Mouse (Mus musculus) limb, embryonic 15.5 days (tissue): ENCODE results near the gene Hs2st1. TPM values are rescaled to one million over a fixed set of nuclear protein-coding genes. Genes with fewer than 3 reads are reported as not detected.

ENCODE experiments used
- ATAC-seq: fragments of 200-750 bp; cut with Nextera tagmentation; 2 replicates; pipeline ENCODE4 v1.8.0; 2017; ENCODE audit warnings: low read depth, moderate TSS enrichment; ENCODE audit not compliant: insufficient number of reproducible peaks, low FRiP score, low TSS enrichment
- H3K27ac ChIP-seq: fragments of 300-500 bp; sonication (generic); 2 replicates; pipeline ENCODE4 v1.5.1; 2015; ENCODE audit warnings: moderate library complexity, mild to moderate bottlenecking, inconsistent platforms
- H3K27me3 ChIP-seq: fragments of 300-500 bp; sonication (generic); 2 replicates; pipeline ENCODE4 v1.6.1; 2015; ENCODE audit warnings: inconsistent platforms
- H3K36me3 ChIP-seq: fragments of 300-500 bp; sonication (generic); 2 replicates; pipeline ENCODE4 v1.6.1; 2015; ENCODE audit warnings: inconsistent platforms
- H3K4me1 ChIP-seq: fragments of 300-500 bp; sonication (generic); 2 replicates; pipeline ENCODE4 v1.6.1; 2015; ENCODE audit warnings: inconsistent platforms
- H3K4me2 ChIP-seq: fragments of 300-500 bp; sonication (generic); 2 replicates; pipeline ENCODE4 v1.6.1; 2015; ENCODE audit warnings: mild to moderate bottlenecking, inconsistent platforms
- H3K4me3 ChIP-seq: fragments of 300-500 bp; sonication (generic); 2 replicates; pipeline ENCODE4 v1.5.1; 2015; ENCODE audit warnings: mild to moderate bottlenecking, inconsistent platforms
- H3K9ac ChIP-seq: fragments of 300-500 bp; sonication (generic); 2 replicates; pipeline ENCODE4 v1.6.1; 2015; ENCODE audit warnings: inconsistent platforms
- H3K9me3 ChIP-seq: fragments of 300-500 bp; sonication (generic); 2 replicates; pipeline ENCODE4 v1.6.1; 2016; ENCODE audit warnings: inconsistent platforms
- WGBS: fragments of 180-500 bp; shearing (Covaris S2); methylation state at CpG from one replicate; pipeline ENCODE4 v1.1.7; 2015; 5-methylcytosine and 5-hydroxymethylcytosine counted together
- polyA plus RNA-seq: library from polyadenylated mRNA; unstranded; fragments of >200 nt; fragmentation: Nextera tagmentation; extraction: Ambion mirVana; gene quantifications from 2 replicates; pipeline ENCODE4 v1.2.1, GENCODE M21; 2015

The Hs2st1 gene
- 10.1 and 13.5 TPM in 2 replicates for polyA plus RNA-seq

- Histone ChIP-seq H3K9ac (peak within 1 kb of the TSS; percentile 88), H3K27ac (peak within 1 kb of the TSS; percentile 95), H3K4me2 (peak within 1 kb of the TSS; percentile 93), H3K9me3 (no peaks in the 10 kb centered on the region), H3K4me3 (peak within 1 kb of the TSS; percentile 96), H3K4me1 (peaks cover 29% of the 10 kb centered on the region), H3K27me3 (no peaks in the 10 kb centered on the region), H3K36me3 (peaks cover 18% of the 10 kb centered on the region; the same call in 1 of the 2 replicates)
- peak; percentile 98 for ATAC-seq
- under 1% methylated on average over 54 of the region's 69 CpGs for WGBS
Measured at GRCm38 (mm10) chr3:144570047-144570815, at the start of gene Hs2st1, which contains the start of gene Selenof. Gene Hs2st1 (minus strand): TSS chr3:144570181. Gene Selenof (plus strand): TSS chr3:144570304.

DNA sequence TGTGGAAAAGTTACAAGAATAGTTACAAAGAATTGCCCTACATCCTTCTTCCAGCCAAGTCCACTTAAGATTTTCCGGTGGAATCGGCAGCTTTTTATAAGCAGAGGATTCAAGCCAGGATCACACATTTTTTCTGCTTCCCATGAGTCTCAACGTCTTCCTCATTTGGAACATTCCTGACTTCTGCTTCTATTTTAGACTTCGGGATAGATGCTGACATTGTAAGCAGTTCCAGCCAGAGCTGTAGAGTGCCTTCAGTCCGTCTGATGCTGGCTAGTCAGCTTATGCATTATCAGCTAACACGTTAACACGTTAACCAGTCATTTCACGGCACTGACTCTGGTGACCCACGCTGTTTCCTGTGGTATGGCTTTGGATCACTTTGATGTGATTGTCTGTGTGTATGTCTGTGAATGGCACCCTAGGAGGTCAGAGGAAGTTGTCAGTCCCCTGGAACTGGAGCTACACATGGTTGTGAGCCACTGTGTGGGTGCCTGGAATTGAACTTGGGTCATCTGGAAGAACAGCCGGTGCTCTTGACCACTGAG, 47.7 kb upstream of the Hs2st1 start:
- Histone ChIP-seq H3K4me1 (peaks cover 35% of the 10 kb centered on the region), H3K4me3 (no peak overlapping the region), H3K27me3 (no peaks in the 10 kb centered on the region), H3K4me2 (no peak overlapping the region), H3K9ac (no peak overlapping the region), H3K27ac (peak overlapping the region; percentile 72), H3K36me3 (no peaks in the 10 kb centered on the region), H3K9me3 (no peaks in the 10 kb centered on the region)
- WGBS, result 59% methylated on average over 10 of the region's 10 CpGs
- ATAC-seq, result no peak

- ATAC-seq, result peak; percentile 62; the same call in 1 of the 2 replicates
- Histone ChIP-seq H3K9me3 (no peaks in the 10 kb centered on the region), H3K4me2 (no peak overlapping the region), H3K4me1 (peaks cover 36% of the 10 kb centered on the region), H3K27me3 (no peaks in the 10 kb centered on the region), H3K9ac (no peak overlapping the region), H3K36me3 (no peaks in the 10 kb centered on the region), H3K27ac (peak overlapping the region; percentile 72), H3K4me3 (no peak overlapping the region)
- 68% methylated on average over 8 of the region's 8 CpGs for WGBS
Measured at GRCm38 (mm10) chr3:144616654-144617425, 46.9 kb upstream of the Hs2st1 start.

DNA sequence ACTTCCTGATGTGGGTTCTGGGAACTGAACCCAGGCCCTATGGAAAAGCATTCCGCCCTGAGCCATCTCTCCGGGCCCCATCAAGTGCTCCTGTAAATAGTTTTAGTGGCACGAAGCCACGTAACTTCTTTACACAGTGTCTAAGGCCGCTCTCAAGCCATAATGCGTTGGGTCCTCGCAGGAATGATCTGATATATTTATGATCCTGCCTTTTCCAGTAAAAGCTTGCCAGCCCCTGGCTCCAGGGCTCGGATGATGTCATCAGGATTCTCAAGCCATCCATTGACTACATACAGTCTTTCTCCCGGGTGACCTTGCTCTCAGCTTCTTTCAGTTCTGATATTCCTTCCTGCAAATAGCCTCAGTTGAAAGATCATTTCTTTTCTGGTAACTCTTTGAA, 45.5 kb upstream of the Hs2st1 start:
- peak; percentile 66 for ATAC-seq
- WGBS, result 29% methylated on average over 9 of the region's 9 CpGs
- Histone ChIP-seq H3K4me2 (no peak overlapping the region), H3K4me3 (no peak overlapping the region), H3K36me3 (no peaks in the 10 kb centered on the region), H3K27ac (no peak overlapping the region), H3K4me1 (peaks cover 45% of the 10 kb centered on the region), H3K9ac (no peak overlapping the region), H3K27me3 (no peaks in the 10 kb centered on the region), H3K9me3 (no peaks in the 10 kb centered on the region)

DNA sequence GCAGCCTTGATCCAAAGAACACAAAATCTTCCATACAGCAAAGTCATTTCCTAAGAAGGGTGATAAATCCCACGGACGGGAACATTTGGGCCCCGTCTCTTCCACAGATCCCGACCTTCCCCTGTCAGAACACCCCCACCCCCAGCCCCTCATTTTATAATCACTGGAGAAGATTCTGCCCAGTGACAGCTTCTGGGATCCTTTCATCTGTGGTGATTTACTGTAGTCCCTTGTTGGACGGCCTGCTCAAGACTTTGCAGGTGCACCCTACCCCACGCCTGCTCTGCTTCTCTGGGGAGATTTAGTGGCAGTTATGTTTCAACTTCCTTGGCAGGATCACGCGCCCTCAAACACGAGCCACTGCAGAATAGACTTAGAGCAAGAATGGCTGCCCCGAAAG, 44.7 kb upstream of the Hs2st1 start:
- H3K4me2 ChIP-seq, result no peak overlapping the region
- peaks cover 45% of the 10 kb centered on the region for H3K4me1 ChIP-seq
- H3K4me3 ChIP-seq, result no peak overlapping the region
- H3K9ac ChIP-seq, result no peak overlapping the region
- no peaks in the 10 kb centered on the region for H3K9me3 ChIP-seq
- 37% methylated on average over 10 of the region's 10 CpGs for WGBS
- H3K36me3 ChIP-seq, result no peaks in the 10 kb centered on the region
- no peaks in the 10 kb centered on the region for H3K27me3 ChIP-seq
- 0 out of 2 replicates have a peak overlapping the region, but pooled peaks have one; percentile 47 for H3K27ac ChIP-seq
- no peak for ATAC-seq

GRCm38 (mm10) chr3:144614277-144614676, 44.3 kb upstream of the Hs2st1 start:
- no peak overlapping the region for H3K4me2 ChIP-seq
- peaks cover 45% of the 10 kb centered on the region for H3K4me1 ChIP-seq
- H3K36me3 ChIP-seq, result no peaks in the 10 kb centered on the region
- H3K9me3 ChIP-seq, result no peaks in the 10 kb centered on the region
- H3K27me3 ChIP-seq, result no peaks in the 10 kb centered on the region
- 38% methylated on average over 6 of the region's 6 CpGs for WGBS
- no peak overlapping the region for H3K27ac ChIP-seq
- ATAC-seq, result no peak
- H3K4me3 ChIP-seq, result no peak overlapping the region
- no peak overlapping the region for H3K9ac ChIP-seq

DNA sequence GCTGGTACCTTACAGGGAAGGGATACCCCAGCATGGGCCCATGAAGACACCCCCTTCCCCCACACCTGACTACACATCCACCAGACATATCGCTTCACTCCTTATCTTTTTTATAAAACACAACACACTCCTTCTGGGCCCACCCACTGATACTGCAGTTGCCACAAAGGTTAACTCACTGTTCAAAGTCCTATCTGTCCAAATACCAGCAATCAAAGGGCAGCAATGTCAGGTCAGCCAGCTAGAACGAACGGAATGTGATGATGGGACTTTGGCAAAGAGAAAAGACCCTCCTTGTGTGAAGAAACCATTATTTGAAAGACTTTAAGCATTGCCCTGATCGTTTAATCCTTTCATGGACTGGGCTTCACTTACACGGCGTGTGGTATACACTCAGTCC, 42.4 kb upstream of the Hs2st1 start:
- Histone ChIP-seq H3K36me3 (no peaks in the 10 kb centered on the region), H3K27ac (no peak overlapping the region), H3K4me2 (no peak overlapping the region), H3K9me3 (no peaks in the 10 kb centered on the region), H3K4me3 (no peak overlapping the region), H3K4me1 (peaks cover 40% of the 10 kb centered on the region), H3K27me3 (no peaks in the 10 kb centered on the region), H3K9ac (no peak overlapping the region)
- 89% methylated on average over 6 of the region's 6 CpGs for WGBS
- ATAC-seq, result no peak

DNA sequence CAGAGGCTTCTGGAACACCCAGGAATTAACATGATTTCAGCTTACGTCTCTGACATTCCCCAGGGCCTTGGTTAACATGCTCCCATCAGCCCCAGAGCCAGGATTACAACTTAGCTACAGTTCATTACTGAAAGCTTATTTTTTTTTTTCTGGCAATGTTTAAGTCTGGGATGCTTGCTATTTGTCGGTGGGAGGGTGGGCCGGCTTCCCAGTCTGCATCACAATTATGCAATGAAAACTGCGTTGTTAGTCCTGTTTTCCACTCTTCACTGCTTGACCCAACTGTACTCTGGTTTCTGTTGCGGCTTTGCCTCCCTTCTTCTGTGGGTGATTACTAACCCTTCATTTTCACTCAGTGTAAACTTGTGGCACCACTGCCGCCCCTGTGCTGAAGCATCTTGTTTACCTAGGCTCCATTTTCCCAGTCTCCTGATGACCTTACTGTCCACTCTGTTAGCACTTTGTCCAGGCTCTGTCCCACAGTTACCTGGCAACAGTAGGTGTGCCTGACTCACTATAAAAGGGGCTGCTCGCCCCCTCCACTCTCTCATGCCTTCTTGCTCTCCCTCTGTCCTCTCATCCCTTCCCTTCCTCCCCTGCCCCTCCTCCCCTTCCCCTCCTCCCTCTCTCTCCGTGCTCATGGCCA, 41.8 kb upstream of the Hs2st1 start:
- no peaks in the 10 kb centered on the region for H3K9me3 ChIP-seq
- no peak overlapping the region for H3K27ac ChIP-seq
- no peak overlapping the region for H3K4me3 ChIP-seq
- peaks cover 37% of the 10 kb centered on the region for H3K4me1 ChIP-seq
- H3K36me3 ChIP-seq, result no peaks in the 10 kb centered on the region
- H3K9ac ChIP-seq, result no peak overlapping the region
- H3K27me3 ChIP-seq, result no peaks in the 10 kb centered on the region
- H3K4me2 ChIP-seq, result no peak overlapping the region
- ATAC-seq, result no peak
- 45% methylated on average over 8 of the region's 8 CpGs for WGBS

DNA sequence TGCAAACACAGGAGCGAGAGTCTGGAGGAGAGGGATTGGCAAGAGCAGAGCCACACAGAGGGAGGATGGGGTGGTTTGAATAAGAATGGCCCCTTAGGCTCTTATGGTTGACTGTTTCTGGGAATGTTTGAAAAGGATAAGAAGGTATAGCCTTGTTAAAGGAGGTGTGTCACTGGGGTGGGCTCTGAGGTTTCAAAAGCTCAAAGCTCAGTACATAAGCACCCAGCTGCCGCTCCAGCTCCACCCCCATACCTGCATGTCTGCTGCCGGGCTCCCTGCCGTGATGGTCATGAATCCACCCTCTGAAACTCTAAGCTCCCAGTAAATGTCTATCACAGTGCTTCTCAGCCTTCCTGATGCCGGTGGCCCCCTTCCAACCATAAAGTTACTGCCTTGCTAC, 40.8 kb upstream of the Hs2st1 start:
- H3K27ac ChIP-seq, result no peak overlapping the region
- no peaks in the 10 kb centered on the region for H3K9me3 ChIP-seq
- no peak for ATAC-seq
- H3K4me3 ChIP-seq, result no peak overlapping the region
- H3K36me3 ChIP-seq, result no peaks in the 10 kb centered on the region
- no peaks in the 10 kb centered on the region for H3K27me3 ChIP-seq
- H3K9ac ChIP-seq, result no peak overlapping the region
- WGBS, result 34% methylated on average over 5 of the region's 5 CpGs
- H3K4me1 ChIP-seq, result peaks cover 29% of the 10 kb centered on the region
- H3K4me2 ChIP-seq, result no peak overlapping the region

- Histone ChIP-seq H3K4me2 (no peak overlapping the region), H3K27ac (no peak overlapping the region), H3K4me3 (no peak overlapping the region), H3K27me3 (no peaks in the 10 kb centered on the region), H3K4me1 (peaks cover 10% of the 10 kb centered on the region), H3K9me3 (no peaks in the 10 kb centered on the region), H3K36me3 (no peaks in the 10 kb centered on the region), H3K9ac (no peak overlapping the region)
- 91% methylated on average over 5 of the region's 5 CpGs for WGBS
- ATAC-seq, result no peak
Measured at GRCm38 (mm10) chr3:144608090-144608489, 38.1 kb upstream of the Hs2st1 start.

DNA sequence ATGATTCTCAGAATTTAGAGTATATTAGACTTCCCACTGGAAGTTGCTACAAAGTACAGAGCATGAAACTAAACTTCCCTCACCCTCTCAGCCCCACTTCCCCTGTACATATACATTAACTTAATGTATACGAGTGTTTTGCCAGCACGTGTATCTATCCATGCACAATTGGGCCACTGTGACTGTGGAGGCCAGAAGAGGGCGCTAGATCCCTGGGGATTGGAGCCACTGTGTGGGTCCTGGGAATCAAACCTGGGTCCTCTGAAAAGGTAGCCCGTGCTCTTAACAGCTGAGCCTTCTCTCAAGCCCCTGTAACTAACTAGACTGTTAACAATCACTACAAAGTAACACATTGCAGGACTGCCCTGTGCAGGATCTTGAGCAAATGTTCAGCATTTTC, 36.5 kb upstream of the Hs2st1 start:
- no peak for ATAC-seq
- H3K27me3 ChIP-seq, result no peaks in the 10 kb centered on the region
- 59% methylated on average over 4 of the region's 4 CpGs for WGBS

More for the DNA sequence above, 36.5 kb upstream of the Hs2st1 start:
- H3K4me3 ChIP-seq, result no peak overlapping the region
- H3K36me3 ChIP-seq, result no peaks in the 10 kb centered on the region
- H3K9ac ChIP-seq, result no peak overlapping the region
- no peaks in the 10 kb centered on the region for H3K9me3 ChIP-seq
- peaks cover 14% of the 10 kb centered on the region for H3K4me1 ChIP-seq
- no peak overlapping the region for H3K4me2 ChIP-seq
- H3K27ac ChIP-seq, result no peak overlapping the region
